Mouse (Mus musculus): ENCODE measurements around the gene Iffo2. TPM values are rescaled to one million over a fixed set of nuclear protein-coding genes. Genes with fewer than 3 reads are reported as not detected.

Gene Iffo2
- polyA plus RNA-seq, 1 experiment from 2014 or later: 2.3 TPM

DNA sequence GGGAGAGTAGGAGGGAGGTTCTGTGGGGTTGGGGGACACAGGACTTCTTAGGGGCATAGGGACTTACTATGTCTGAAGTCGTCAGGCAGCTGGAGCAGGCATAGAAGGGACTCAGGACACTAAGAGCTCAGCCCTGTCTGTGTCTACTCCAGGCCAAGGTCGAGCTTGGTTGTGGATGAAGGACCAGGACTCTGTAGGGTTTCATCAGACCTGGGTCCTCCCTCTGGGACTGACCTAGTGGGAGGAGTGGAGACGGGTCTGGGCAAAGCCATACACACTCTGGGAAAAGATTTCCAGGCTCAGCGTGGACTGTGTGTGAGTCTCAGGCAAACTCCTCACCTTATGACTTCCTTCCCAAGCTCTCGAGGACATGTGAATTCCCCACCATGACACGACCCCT lies 89.4 kb downstream of the Iffo2 start:
- Histone ChIP-seq H3K9ac (replicated peaks; ENCODE audit: low read length) (no peak overlapping the region), H3K4me3 (ENCODE audit: low read depth, low read length) (no peak overlapping the region), H3K27ac (replicated peaks; ENCODE audit: low read depth, low read length) (no peak overlapping the region), H3K4me1 (ENCODE audit: control insufficient read depth, insufficient read depth, low read length) (no peaks in the 10 kb centered on the region), H3K36me3 (replicated peaks; ENCODE audit: control insufficient read depth, insufficient read depth, low read depth, low read length) (no peaks in the 10 kb centered on the region), H3K27me3 (ENCODE audit: control insufficient read depth, insufficient read depth, low read length) (no peaks in the 10 kb centered on the region), H3K9me3 (replicated peaks; ENCODE audit: control insufficient read depth, low read length) (no peaks in the 10 kb centered on the region), H3K4me2 (ENCODE audit: low read depth, low read length) (no peak overlapping the region)
- WGBS: 77% methylated on average over 6 of the region's 6 CpGs
- ATAC-seq (replicated peaks; ENCODE audit: insufficient number of reproducible peaks, low FRiP score, low TSS enrichment, low read depth) (no peak), DNase-seq (ENCODE audit: low spot score) (no peak)

- peak within 1 kb of the TSS; percentile 55 for H3K9ac ChIP-seq (replicated peaks; ENCODE audit: low read length)
- peak within 1 kb of the TSS; percentile 50 for H3K4me3 ChIP-seq (ENCODE audit: low read depth, low read length)
- DNase-seq (ENCODE audit: low spot score) (peak; percentile 95), ATAC-seq (replicated peaks; ENCODE audit: insufficient number of reproducible peaks, low FRiP score, low TSS enrichment, low read depth) (peak; percentile 100)
- no peaks in the 10 kb centered on the region for H3K27me3 ChIP-seq (ENCODE audit: control insufficient read depth, insufficient read depth, low read length)
- WGBS: 1% methylated on average over 32 of the region's 38 CpGs
- peak within 1 kb of the TSS; percentile 71 for H3K4me2 ChIP-seq (ENCODE audit: low read depth, low read length)
- no peaks in the 10 kb centered on the region for H3K4me1 ChIP-seq (ENCODE audit: control insufficient read depth, insufficient read depth, low read length)
- no peaks in the 10 kb centered on the region for H3K9me3 ChIP-seq (replicated peaks; ENCODE audit: control insufficient read depth, low read length)
- H3K27ac ChIP-seq (replicated peaks; ENCODE audit: low read depth, low read length): no peak within 1 kb of the TSS
- H3K36me3 ChIP-seq (replicated peaks; ENCODE audit: control insufficient read depth, insufficient read depth, low read depth, low read length): no peaks in the 10 kb centered on the region
Measured at GRCm38 (mm10) chr4:139622373-139623282, 92.3 kb downstream of the Iffo2 start, which contains the start of gene Aldh4a1. Gene Aldh4a1 (plus strand): TSS chr4:139622866.

DNA sequence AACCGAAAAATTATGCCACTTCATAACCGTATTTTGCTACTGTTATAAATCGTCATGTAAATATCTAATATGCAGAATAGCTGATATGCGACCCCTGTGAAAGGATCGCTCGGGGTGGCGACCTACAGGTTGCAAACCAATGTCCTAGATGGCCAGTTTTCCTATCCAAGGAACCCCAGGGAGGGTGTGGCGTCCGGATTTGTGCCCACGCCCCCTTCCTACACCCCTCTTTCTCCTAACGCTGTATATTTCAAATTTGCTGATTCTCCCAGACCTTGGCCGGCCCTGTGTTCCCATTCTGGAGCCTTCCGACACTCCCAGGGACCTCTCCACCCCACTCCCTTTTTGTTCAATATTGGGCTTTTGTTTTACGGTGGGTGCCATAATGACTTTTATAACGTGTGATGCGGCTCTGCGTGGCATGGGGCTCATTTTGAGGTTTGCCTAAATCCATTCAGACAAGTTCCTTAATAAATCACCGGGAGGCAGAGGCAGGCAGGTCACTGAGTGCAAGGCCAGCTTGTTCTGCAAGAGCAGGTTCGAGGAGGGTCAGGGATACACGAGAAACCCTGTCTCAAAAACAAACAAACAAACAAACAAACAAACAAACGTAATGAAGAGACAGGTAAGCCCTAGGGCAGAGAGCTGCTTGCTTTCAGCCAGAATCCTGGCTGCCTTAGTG lies 93.2 kb downstream of the Iffo2 start:
- ATAC-seq (replicated peaks; ENCODE audit: insufficient number of reproducible peaks, low FRiP score, low TSS enrichment, low read depth) (no peak), DNase-seq (ENCODE audit: low spot score) (no peak)
- Histone ChIP-seq H3K4me1 (ENCODE audit: control insufficient read depth, insufficient read depth, low read length) (no peaks in the 10 kb centered on the region), H3K9ac (replicated peaks; ENCODE audit: low read length) (peak overlapping the region; percentile 55), H3K36me3 (replicated peaks; ENCODE audit: control insufficient read depth, insufficient read depth, low read depth, low read length) (no peaks in the 10 kb centered on the region), H3K4me3 (ENCODE audit: low read depth, low read length) (peak overlapping the region; percentile 50), H3K4me2 (ENCODE audit: low read depth, low read length) (peak overlapping the region; percentile 67), H3K27me3 (ENCODE audit: control insufficient read depth, insufficient read depth, low read length) (no peaks in the 10 kb centered on the region), H3K27ac (replicated peaks; ENCODE audit: low read depth, low read length) (no peak overlapping the region), H3K9me3 (replicated peaks; ENCODE audit: control insufficient read depth, low read length) (no peaks in the 10 kb centered on the region)
- 26% methylated on average over 21 of the region's 21 CpGs for WGBS

DNA sequence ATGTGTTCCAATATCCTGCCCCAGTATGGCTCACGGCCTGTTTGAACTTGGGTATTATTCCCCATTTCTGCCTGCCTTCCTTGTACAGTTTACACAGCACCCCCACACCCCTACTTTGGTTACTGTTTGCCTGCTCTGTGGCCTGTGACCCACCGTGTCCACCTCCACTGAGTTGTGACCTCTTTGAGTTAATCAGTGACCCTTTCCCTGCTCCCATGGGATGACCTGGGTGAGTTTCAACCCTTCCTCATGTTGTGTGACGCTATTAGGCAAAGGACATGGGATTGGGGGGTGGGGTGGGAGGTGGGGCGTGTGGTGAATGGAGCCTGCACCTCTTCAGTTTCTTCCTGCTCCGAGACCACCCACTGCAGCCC lies 93.8 kb downstream of the Iffo2 start:
- 58% methylated on average over 5 of the region's 5 CpGs for WGBS
- Histone ChIP-seq H3K4me2 (ENCODE audit: low read depth, low read length) (no peak overlapping the region), H3K27me3 (ENCODE audit: control insufficient read depth, insufficient read depth, low read length) (no peaks in the 10 kb centered on the region), H3K36me3 (replicated peaks; ENCODE audit: control insufficient read depth, insufficient read depth, low read depth, low read length) (no peaks in the 10 kb centered on the region), H3K9me3 (replicated peaks; ENCODE audit: control insufficient read depth, low read length) (no peaks in the 10 kb centered on the region), H3K9ac (replicated peaks; ENCODE audit: low read length) (no peak overlapping the region), H3K27ac (replicated peaks; ENCODE audit: low read depth, low read length) (no peak overlapping the region), H3K4me3 (ENCODE audit: low read depth, low read length) (no peak overlapping the region), H3K4me1 (ENCODE audit: control insufficient read depth, insufficient read depth, low read length) (no peaks in the 10 kb centered on the region)
- DNase-seq (ENCODE audit: low spot score): no peak
- no peak for ATAC-seq (replicated peaks; ENCODE audit: insufficient number of reproducible peaks, low FRiP score, low TSS enrichment, low read depth)

DNA sequence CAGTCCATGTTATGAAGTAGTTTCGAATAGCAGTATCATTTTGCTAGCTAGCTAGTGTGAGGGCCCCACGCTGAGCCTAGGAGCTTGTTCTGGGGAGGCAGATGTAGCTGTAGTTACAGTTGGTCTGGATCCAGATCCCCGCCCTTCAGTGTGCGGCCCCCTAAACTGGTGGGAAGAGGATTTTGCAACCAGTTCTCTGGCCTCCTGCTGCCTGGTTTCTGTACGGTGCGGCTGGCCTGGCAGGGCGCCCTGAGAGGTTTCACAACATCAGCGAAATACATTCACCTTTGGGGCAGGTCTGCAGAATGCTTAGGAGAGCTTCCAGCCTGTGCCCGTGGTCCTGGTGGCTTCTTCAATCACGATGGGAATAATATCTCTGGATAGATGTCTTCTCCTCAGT lies 94.4 kb downstream of the Iffo2 start:
- no peak overlapping the region for H3K4me2 ChIP-seq (ENCODE audit: low read depth, low read length)
- no peak for DNase-seq (ENCODE audit: low spot score)
- no peaks in the 10 kb centered on the region for H3K9me3 ChIP-seq (replicated peaks; ENCODE audit: control insufficient read depth, low read length)
- ATAC-seq (replicated peaks; ENCODE audit: insufficient number of reproducible peaks, low FRiP score, low TSS enrichment, low read depth): no peak
- H3K27me3 ChIP-seq (ENCODE audit: control insufficient read depth, insufficient read depth, low read length): no peaks in the 10 kb centered on the region
- no peak overlapping the region for H3K9ac ChIP-seq (replicated peaks; ENCODE audit: low read length)
- no peaks in the 10 kb centered on the region for H3K4me1 ChIP-seq (ENCODE audit: control insufficient read depth, insufficient read depth, low read length)
- H3K4me3 ChIP-seq (ENCODE audit: low read depth, low read length): no peak overlapping the region
- no peak overlapping the region for H3K27ac ChIP-seq (replicated peaks; ENCODE audit: low read depth, low read length)
- H3K36me3 ChIP-seq (replicated peaks; ENCODE audit: control insufficient read depth, insufficient read depth, low read depth, low read length): no peaks in the 10 kb centered on the region
- WGBS: 86% methylated on average over 10 of the region's 10 CpGs

GRCm38 (mm10) chr4:139627361-139627760 lies 97.0 kb downstream of the Iffo2 start:
- Histone ChIP-seq H3K4me3 (ENCODE audit: low read depth, low read length) (no peak overlapping the region), H3K36me3 (replicated peaks; ENCODE audit: control insufficient read depth, insufficient read depth, low read depth, low read length) (no peaks in the 10 kb centered on the region), H3K27ac (replicated peaks; ENCODE audit: low read depth, low read length) (no peak overlapping the region), H3K4me1 (ENCODE audit: control insufficient read depth, insufficient read depth, low read length) (no peaks in the 10 kb centered on the region), H3K9ac (replicated peaks; ENCODE audit: low read length) (no peak overlapping the region), H3K27me3 (ENCODE audit: control insufficient read depth, insufficient read depth, low read length) (no peaks in the 10 kb centered on the region), H3K9me3 (replicated peaks; ENCODE audit: control insufficient read depth, low read length) (no peaks in the 10 kb centered on the region), H3K4me2 (ENCODE audit: low read depth, low read length) (no peak overlapping the region)
- DNase-seq (ENCODE audit: low spot score) (no peak), ATAC-seq (replicated peaks; ENCODE audit: insufficient number of reproducible peaks, low FRiP score, low TSS enrichment, low read depth) (no peak)
- WGBS: 93% methylated on average over 11 of the region's 11 CpGs

- no peak overlapping the region for H3K27ac ChIP-seq (replicated peaks; ENCODE audit: low read depth, low read length)
- H3K9me3 ChIP-seq (replicated peaks; ENCODE audit: control insufficient read depth, low read length): no peaks in the 10 kb centered on the region
- H3K9ac ChIP-seq (replicated peaks; ENCODE audit: low read length): no peak overlapping the region
- no peak overlapping the region for H3K4me3 ChIP-seq (ENCODE audit: low read depth, low read length)
- no peaks in the 10 kb centered on the region for H3K4me1 ChIP-seq (ENCODE audit: control insufficient read depth, insufficient read depth, low read length)
- no peaks in the 10 kb centered on the region for H3K36me3 ChIP-seq (replicated peaks; ENCODE audit: control insufficient read depth, insufficient read depth, low read depth, low read length)
- DNase-seq (ENCODE audit: low spot score) (no peak), ATAC-seq (replicated peaks; ENCODE audit: insufficient number of reproducible peaks, low FRiP score, low TSS enrichment, low read depth) (no peak)
- no peak overlapping the region for H3K4me2 ChIP-seq (ENCODE audit: low read depth, low read length)
- no peaks in the 10 kb centered on the region for H3K27me3 ChIP-seq (ENCODE audit: control insufficient read depth, insufficient read depth, low read length)
- WGBS: 72% methylated on average over 10 of the region's 10 CpGs
Measured at GRCm38 (mm10) chr4:139630171-139630570, 99.8 kb downstream of the Iffo2 start.

GRCm38 (mm10) chr4:139631141-139631540 lies 100.8 kb downstream of the Iffo2 start:
- Histone ChIP-seq H3K4me3 (ENCODE audit: low read depth, low read length) (no peak overlapping the region), H3K36me3 (replicated peaks; ENCODE audit: control insufficient read depth, insufficient read depth, low read depth, low read length) (no peaks in the 10 kb centered on the region), H3K4me2 (ENCODE audit: low read depth, low read length) (no peak overlapping the region), H3K27ac (replicated peaks; ENCODE audit: low read depth, low read length) (no peak overlapping the region), H3K9me3 (replicated peaks; ENCODE audit: control insufficient read depth, low read length) (no peaks in the 10 kb centered on the region), H3K4me1 (ENCODE audit: control insufficient read depth, insufficient read depth, low read length) (no peaks in the 10 kb centered on the region), H3K9ac (replicated peaks; ENCODE audit: low read length) (no peak overlapping the region), H3K27me3 (ENCODE audit: control insufficient read depth, insufficient read depth, low read length) (no peaks in the 10 kb centered on the region)
- DNase-seq (ENCODE audit: low spot score) (no peak), ATAC-seq (replicated peaks; ENCODE audit: insufficient number of reproducible peaks, low FRiP score, low TSS enrichment, low read depth) (no peak)
- 71% methylated on average over 5 of the region's 5 CpGs for WGBS
